Mouse (Mus musculus) left cerebral cortex, postnatal 4 days (tissue): ENCODE data around the gene BC048562. TPM values are rescaled to one million over a fixed set of nuclear protein-coding genes. Genes with fewer than 3 reads are reported as not detected.

Experiments used
- DNase-seq: peaks from one replicate; pipeline ENCODE4 v3.0.0-alpha.2; 2022
- intact Hi-C: fragments of 180-260 bp; cut with DNase I; formaldehyde crosslinking; loops from one replicate; pipeline ENCODE4 v1.15.1; 2025
- total RNA-seq, 2 experiments: library from RNA; stranded (reverse); gene quantifications; 2 replicates each; pipeline ENCODE4 v1.2.3; 2021

BC048562 gene
- total RNA-seq: not detected

DNA sequence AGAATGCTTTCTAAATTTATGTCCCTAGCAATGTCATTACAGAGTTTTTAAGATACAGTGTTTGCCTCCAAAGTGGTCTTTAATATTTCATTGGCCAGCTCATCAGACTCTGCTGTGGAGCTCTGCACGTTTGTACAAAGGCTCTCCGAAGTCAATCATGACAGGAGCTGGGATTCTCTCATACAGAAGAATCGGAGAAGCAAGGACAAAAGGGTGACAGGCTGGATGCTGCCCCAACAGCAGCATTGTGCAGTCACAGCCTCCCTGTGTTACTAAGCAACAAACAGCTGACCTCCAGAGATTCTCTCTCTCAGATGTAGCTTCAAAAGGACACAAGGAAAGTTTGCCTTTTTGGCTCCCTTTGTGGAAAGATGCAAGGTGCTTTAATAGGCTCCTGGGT, at the start of gene BC048562:
BC048562 (plus strand) TSS at position 301 of the 400 bp plus-strand sequence.
- DNase-seq: no peak
- intact Hi-C loops: no loop called here

DNA sequence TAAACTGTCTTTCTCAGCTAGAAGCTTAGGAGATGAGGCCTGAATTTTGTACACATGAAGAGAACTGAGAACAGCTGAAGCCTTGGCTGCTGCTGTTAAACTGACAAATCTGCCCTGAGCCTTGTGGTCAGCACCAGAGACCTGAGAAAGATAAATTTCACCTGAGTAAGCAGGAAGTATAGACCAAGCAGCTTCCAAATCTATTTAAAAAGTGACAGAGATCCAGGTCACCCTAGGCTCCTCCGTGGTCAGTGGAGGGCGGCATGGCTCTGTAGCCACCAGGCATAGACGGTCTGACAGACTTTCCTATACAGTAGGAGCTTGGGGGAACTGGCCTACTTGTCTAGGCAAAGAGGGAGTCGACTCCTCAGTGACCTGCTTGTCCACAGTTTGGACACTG, 49.5 kb upstream of the BC048562 start:
- DNase-seq: no peak
- intact Hi-C loops: no loop called here

DNA sequence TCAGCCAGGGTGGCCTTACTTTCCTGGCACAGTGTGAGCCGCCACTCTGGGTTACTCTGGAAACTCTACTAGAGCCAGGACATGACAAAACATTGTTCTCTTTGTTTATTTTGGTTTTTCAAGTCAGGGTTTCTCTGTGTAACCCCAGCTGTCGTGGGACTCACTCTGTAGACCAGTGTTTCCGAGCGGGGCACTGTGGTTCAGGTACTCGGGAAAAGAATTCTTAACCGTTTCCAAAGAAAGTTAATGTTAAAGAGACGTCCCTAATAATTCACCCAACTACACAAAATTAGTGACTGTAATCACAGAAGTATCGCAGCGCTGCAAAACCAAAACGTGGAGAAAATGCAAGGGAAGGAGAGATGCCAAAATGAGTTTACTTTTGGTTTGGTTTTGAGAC, 47.7 kb upstream of the BC048562 start:
- no peak for DNase-seq
- intact Hi-C loops: no loop called here

GRCm38 (mm10) chr9:108389220-108389619, 47.1 kb upstream of the BC048562 start:
- DNase-seq: no peak
- intact Hi-C loops: no loop called here

DNA sequence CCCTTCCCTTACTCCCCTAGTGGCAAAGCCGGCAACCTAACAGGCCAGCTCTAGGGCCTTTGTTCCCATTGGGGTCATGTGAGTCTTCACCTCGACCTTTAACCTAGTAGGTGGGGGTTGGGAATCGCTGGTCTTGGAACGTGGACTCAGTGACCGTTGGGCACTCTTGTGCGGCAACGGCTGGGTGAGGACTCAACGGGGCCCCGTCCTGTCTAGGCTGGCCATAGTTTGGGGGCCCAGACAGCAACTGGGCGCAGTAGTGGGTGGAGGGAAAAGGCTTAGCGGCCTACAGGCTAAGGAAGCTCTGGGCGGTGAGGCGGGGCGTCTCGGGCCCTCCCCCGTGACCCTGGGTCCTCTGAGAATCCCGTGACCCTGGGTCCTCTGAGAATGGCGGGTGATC, 43.6 kb upstream of the BC048562 start, which contains the start of gene 1700102P08Rik:
1700102P08Rik (plus strand) TSS at position 130 of the 400 bp plus-strand sequence.
- DNase-seq: no peak
- intact Hi-C loops: no loop called here

- DNase-seq: no peak
- intact Hi-C loops: no loop called here
These were observed 42.1 kb upstream of the BC048562 start for GRCm38 (mm10) chr9:108394191-108394590.

GRCm38 (mm10) chr9:108395427-108395826, 40.9 kb upstream of the BC048562 start:
- no peak for DNase-seq
- intact Hi-C loops: no loop called here

GRCm38 (mm10) chr9:108398324-108398723, 38.0 kb upstream of the BC048562 start:
- peak; percentile 44 for DNase-seq
- intact Hi-C loops: no loop called here

- intact Hi-C loops: loop anchor here (5.0 kb wide), 1 partner anchor 51 kb away; no protein-coding TSS in a partner anchor
These were observed 34.9 kb upstream of the BC048562 start for GRCm38 (mm10) chr9:108401186-108401960.

GRCm38 (mm10) chr9:108403081-108403480, 33.2 kb upstream of the BC048562 start:
- DNase-seq: no peak
- intact Hi-C loops: loop anchor here (5.0 kb wide), 1 partner anchor 49 kb away; no protein-coding TSS in a partner anchor

More at GRCm38 (mm10) chr9:108401186-108401960, 34.9 kb upstream of the BC048562 start:
- DNase-seq: peak; percentile 27

DNA sequence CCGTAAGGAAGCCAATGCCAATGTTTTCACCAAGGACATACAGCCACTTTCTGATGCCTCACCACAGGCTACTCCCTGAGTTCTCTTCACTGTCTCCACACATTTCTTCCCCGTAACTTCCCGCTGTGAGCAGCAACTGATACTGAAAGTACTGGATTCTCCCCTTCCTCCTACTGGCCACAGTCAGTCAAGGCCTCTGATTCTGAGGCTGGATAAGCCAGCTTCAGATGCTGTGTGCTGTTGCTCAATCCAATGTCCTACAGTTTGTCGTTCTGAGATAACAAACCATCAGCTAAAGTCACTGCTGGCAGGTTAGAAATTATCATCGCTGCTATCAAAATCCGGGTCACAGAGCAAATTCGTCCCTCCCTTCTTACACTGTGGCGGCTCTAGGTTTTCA, 31.8 kb upstream of the BC048562 start:
- no peak for DNase-seq
- intact Hi-C loops: loop anchor here (5.0 kb wide), 1 partner anchor 48 kb away; no protein-coding TSS in a partner anchor

DNA sequence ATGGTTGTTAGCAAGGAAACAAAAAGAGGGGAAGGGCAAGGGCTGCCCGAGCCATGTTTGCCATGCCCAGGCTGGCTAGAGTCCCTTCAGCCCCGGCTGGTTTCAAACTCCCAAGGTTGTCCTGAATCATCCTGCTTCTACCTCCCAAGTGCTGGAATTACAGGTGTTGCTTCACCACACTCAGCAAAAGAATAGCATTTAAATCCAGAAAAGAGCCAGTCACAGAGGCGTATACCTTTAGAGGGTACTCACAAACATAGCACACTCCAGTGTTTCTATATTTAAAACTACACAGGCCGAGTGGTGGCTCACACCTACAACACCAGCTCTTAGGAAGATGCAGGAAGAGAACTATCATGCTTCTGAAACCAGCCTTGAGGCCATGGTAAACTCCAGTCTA, 26.7 kb upstream of the BC048562 start:
- no peak for DNase-seq
- intact Hi-C loops: no loop called here

GRCm38 (mm10) chr9:108411381-108411942, 24.8 kb upstream of the BC048562 start:
- intact Hi-C loops: no loop called here
- DNase-seq: no peak

DNA sequence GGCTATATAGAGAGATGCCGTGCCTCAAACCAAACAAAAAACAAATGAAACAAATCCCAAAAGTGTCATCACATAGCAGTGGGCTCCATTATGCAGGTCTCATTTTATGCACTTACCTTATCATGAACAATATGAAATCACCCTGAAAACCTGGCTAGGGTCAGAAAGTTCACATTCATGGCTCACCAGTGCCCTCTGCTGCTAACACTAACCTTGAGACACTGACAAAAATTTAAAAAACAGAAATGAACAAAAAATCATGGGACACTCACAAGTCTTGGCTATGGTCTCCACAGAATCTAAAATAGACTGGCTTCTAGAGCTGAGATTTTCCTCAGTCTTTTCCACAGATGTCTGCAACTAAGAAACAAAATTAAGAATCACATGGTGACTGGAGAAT, 24.1 kb upstream of the BC048562 start:
- intact Hi-C loops: no loop called here
- DNase-seq: peak; percentile 9

DNA sequence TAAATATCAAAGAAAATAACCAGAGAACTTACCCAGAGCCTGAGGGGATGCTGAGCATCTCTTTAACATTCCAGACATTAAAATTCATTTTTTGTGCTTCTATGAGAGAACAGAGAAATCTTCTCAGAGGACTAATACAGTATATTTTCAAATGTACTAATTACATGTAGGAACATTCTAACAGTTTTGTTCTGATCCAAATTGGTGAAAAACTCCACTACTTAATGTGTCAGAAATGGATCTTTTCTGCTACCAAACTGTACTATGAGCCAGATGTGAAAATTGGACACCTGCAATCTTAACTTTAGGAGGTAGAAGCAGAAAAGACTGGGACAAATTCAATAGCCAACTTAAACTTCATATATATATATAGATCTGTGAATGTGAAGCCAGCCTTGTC, 7.9 kb upstream of the BC048562 start, which contains the start of gene Ccdc36:
Ccdc36 (minus strand) TSS at position 101 of the 400 bp plus-strand sequence.
- no peak for DNase-seq
- intact Hi-C loops: no loop called here

- peak; percentile 15 for DNase-seq
- intact Hi-C loops: no loop called here
These were observed 4.7 kb upstream of the BC048562 start for GRCm38 (mm10) chr9:108431431-108432067.

DNA sequence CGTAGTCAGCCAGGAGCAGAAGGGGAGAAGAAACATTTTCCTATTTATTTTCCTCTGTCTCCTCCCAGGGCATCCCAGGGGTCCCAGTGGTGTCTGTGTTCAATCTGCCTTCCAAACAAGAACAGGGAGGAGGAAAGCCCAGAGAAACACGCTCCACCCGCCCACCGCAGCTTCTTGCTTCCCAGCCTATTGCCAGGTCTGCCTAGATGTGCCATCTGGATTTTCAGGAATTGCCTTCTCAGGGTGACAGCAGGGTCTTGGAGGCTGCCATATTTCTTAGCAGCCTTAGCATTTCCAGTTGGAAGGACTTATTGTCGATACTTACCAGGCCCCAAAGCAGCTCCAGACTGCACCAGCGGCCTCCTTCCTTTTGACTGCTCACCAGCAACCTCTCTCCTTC, 2.9 kb downstream of the BC048562 start:
- intact Hi-C loops: no loop called here
- DNase-seq: peak; percentile 63

GRCm38 (mm10) chr9:108440485-108440884, 4.2 kb downstream of the BC048562 start:
- intact Hi-C loops: no loop called here

GRCm38 (mm10) chr9:108441236-108441919, 5.1 kb downstream of the BC048562 start:
- no peak for DNase-seq
- intact Hi-C loops: no loop called here

More at GRCm38 (mm10) chr9:108440485-108440884, 4.2 kb downstream of the BC048562 start:
- no peak for DNase-seq

- no peak for DNase-seq
- intact Hi-C loops: no loop called here
These were observed 8.8 kb downstream of the BC048562 start for GRCm38 (mm10) chr9:108445125-108445524.

DNA sequence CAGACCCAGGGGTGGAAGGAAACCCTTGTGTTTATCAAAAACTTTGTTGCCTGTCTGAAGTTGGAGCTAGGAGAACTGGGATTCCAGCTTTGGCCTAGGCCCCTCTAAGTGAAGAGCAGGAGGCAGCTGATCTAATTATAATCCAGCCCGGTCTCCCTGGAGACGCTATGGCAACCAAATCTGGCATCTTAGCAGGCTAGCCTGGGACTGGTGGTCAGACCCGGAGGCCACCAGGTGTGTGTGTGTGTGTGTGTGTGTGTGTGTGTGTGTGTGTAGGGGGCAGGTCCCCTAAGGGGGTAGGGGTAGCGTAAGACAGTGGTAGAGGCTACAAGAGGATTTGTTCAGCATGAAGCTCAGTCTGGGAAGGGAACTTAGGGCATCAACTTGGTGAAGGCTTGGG, 13.6 kb downstream of the BC048562 start:
- intact Hi-C loops: loop anchor here (5.0 kb wide), 1 partner anchor 48 kb away; no protein-coding TSS in a partner anchor
- peak; percentile 82 for DNase-seq
